Mouse (Mus musculus): ENCODE data around the gene Naa20.

- no peak for TF ChIP-seq E2F4 (IDR thresholded peaks at IDR 0.05; ENCODE audit: insufficient read depth)
- TF ChIP-seq SRF (IDR thresholded peaks at IDR 0.05; ENCODE audit: control insufficient read depth, insufficient read length, low read depth), result no peak
- TF ChIP-seq POLR2A (IDR thresholded peaks at IDR 0.05; ENCODE audit: insufficient read length, low read depth), result no peak
- no peak for TF ChIP-seq TCF12 (IDR thresholded peaks at IDR 0.05; ENCODE audit: insufficient read depth, poor library complexity, severe bottlenecking)
- TF ChIP-seq MYOD1 (IDR thresholded peaks at IDR 0.05; ENCODE audit: control insufficient read depth in 1 of 3, insufficient read length in 2 of 3, low read depth in 2 of 3), result no peak
- TF ChIP-seq MAX (IDR thresholded peaks at IDR 0.05; ENCODE audit: low read depth), result no peak
Measured at GRCm38 (mm10) chr2:145961861-145962260, 60.0 kb downstream of the Naa20 start.
